Mouse (Mus musculus): ENCODE measurements at regions not wholly inside any gene's neighbourhood (a gene's known extent, or its start where the extent isn't known, plus 50 kb on each side); places are given as distances from the start of the nearest gene placed in this dataset.

DNA sequence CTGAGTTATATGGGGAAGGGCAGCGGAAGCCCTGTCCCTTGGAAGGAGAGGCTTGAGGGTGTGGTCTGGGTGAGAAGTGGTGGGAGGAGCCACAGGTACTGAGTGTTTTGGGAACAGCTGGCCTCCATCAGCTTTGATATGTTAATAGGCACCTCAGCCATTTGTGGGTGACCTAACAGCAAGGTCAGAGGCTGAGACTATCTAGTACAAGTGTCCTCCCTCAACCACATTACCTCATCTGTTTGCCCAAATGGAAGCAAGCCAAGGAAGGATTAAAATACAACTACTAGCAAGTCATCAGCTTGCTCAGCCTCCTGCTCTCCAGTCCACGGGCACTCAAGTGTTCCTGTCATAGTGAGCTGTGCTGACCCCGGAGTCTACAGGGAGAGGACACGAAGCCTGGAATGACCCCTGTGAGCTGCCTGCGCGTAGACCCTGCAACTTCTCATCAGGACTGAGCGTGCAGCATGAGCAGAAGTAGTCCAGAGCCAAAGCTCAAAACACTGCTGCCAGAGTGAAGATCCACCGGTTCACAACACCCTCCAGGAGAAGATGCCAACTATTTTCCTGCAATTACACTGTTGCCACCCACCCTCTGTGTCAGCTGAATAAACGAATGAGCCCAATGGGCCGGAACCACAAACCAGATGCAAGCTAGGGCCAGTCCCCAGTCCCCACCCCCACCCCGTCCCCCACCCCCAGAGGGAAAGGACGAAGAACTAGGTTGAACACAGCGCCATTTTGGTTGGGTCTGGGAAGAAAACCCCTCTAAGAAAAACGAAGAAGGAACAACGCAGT is 239.6 kb downstream of the Qk start:
- no peak for DNase-seq (ENCODE audit: low spot score in 2 of 2)

DNA sequence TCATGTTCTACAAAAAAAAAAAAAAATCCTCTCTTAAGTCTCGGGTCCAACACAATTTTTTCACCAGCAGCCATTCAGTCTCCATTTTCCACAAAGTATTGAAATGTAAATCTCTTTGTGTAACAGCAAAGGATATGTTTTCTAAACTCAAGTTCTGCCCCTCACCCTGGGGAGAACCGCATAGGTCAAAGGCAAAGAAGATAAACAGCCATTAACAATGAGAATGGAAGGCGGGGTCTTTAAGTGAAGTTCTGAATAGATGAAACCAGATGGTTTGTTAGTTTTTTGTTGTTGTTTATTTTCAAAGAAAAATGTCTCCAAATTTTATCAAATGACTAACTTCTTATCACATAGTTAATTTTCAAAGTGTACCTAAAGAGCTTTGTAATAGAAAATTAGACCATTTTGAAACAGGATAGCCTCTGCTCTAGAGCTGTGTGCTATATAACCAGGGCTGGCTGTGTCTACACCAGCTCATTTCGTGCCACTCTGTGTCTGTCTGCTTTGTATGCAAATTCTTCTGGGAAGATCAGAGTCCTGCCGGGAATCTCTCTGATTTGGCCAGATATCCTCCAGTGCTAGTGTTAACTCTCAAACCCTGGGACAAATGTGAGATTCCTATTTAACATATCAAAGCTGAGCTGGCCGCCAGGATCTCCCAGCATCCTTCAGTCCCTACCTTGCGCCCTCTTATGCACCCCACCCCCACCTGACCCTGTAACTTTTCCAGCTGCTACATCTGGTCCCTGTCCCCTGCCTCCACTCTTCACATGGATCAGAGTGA is 240.9 kb downstream of the Qk start:
- no peak for DNase-seq (ENCODE audit: low spot score in 2 of 2)

DNA sequence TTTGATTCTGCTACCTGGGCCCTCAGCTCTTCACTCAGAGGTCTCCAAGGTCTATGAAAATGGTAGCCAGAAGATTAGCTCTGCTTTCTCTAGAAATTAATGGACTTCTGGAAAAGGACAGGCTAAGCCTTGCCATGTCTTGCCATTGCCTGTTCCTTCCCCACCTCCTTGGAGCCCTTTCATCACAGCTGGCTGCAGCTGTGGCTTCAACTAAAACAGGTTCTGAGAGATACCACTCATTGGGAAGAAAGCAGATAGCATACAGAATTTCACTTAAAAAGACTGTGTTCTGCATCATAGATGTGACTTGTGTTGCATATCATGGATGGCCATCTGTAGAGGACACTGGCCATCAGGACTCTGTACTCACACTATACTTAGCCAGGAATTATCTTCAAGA is 246.4 kb downstream of the Qk start:
- no peak for DNase-seq (ENCODE audit: low spot score in 2 of 2)

DNA sequence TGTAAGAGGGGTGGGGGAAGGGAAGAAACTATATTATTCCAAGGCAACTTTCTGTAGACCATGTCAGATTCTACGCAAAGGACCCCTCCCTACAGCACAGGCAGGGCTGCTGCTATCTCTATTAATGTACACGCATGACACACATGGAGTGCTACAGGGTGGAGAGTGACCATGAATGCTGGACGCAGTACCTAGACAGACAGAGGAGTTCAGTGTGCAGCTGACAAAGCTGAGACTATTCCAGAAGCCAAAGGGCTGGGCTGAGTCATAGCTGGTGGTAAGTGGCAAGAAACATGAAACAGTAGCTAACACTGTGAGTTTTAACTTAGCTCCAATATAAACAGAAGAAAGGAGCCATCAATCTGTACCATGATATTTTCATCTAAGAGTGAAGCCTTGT is 250.4 kb downstream of the Qk start:
- no peak for DNase-seq (ENCODE audit: low spot score in 2 of 2)

DNA sequence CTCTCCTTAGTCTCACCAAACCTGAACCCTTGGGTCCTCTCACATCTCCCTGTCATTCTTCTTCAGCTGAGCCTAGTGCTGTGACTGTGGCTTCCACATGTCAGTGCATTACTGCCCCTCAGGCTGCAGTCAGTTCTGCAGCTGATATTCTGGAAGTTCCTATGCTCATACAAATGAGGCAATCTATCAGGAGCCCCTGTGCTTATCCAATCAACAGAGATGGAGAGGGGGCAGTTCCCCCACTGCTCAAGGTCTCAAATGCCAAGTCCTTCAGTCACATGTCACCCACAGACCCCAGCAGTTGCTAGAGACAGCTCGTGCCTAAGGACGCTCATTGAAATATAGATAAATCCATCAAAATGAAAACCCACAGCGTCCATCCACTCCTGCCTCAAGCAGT is 254.5 kb downstream of the Qk start:
- no peak for DNase-seq (ENCODE audit: low spot score in 2 of 2)

DNA sequence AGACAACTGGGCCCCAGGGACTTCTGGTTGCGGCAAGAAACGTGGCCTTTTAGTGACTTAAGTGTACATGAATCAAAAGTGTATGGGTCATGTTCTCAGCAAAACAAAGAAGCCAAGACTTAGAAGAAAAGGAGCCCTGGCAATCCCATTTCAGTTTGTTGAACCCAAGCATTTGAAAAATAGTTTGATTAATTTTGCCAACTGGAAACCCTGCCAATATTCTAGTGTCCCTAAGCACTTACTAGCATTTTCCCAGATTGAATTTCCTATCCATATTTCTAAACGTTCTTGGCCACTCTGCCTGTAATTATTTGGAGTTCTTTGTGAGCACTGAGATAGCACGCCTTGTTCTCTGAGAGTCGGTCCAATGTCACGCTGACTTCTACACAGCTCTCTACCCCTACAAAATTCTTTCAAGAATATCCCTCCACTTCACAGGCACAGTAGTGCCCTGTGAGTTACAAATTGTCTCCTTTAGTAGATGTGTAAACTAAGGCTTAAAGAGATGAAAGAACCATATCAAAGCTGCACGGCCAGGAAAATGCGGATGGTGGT is 257.0 kb downstream of the Qk start:
- no peak for DNase-seq (ENCODE audit: low spot score in 2 of 2)

DNA sequence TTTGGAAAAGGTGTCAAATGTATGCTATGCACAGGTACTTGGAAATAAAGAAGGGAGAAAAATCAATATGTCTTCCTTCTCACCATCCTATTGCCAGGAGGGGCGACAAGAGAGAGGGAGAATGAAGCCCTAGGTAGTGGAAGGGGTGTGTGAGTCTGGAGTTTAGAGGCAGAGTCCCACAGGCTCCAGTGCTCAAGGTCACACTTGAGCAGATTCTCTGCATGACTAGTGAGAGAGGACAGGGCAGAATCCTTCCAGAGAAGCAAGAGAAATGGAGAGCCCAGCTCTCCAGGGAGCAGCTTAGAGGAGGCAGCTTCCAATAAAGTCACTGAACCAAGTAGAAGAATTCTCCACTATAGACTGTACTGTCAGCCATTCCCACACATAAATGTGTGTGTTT is 261.9 kb downstream of the Qk start:
- no peak for DNase-seq (ENCODE audit: low spot score in 2 of 2)

DNA sequence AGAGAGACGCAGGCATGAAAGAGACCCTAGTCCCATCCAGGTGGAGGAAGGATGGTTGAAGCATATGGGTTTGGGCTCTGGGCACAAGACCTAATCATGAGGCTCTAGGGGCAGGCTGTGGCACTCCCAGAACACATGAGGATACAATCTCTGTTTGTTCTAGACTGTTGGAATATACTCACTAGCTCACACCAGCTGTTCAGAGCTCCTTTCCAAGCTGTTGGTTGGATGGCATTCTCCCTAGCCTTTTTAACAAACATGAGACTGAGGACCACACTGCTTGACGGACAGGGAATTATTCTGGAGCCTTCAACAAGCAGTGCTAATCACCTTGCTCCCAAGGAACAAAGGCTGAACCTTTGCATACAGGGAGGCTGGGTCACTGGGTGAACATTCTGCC is 263.6 kb downstream of the Qk start:
- no peak for DNase-seq (ENCODE audit: low spot score in 2 of 2)

DNA sequence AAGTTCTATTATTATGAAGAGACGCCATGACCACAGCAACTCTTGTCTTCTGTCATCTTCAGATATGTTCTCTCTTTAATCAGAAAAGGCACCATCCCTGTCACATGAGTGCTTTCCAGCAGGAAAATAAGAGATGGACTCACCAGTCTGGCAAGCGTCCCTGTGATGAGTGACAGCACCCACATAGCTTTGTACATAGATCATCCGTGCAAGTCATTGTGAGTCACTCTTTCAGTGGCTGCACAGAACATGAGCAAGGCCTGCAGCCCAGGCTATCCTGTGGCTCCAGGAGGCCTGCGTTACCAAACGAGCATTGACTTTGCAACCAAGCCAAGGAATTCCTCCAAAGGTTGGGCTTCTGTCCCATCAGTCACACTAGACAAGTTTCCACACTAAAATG is 265.3 kb downstream of the Qk start:
- DNase-seq (ENCODE audit: low spot score in 2 of 2) = no peak

DNA sequence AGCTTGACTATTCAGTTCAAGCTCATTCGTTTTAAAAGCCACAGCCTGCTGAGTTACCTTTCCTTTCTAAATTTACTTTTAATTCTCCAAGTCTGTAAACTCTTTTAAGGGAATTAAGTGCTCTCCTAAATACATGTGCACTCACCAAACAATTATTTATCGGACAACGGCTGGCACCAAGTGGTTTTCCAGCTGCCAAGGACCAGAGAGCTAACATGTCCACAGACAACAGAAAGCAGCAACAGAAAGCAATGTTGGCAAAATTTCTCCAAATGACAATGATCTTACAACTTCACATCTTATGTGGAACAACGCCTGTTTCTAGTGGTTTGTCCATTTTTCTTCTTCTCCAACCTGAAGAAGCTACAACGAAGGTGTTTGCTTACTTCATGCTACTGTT is 275.3 kb downstream of the Qk start:
- no peak for DNase-seq (ENCODE audit: low spot score in 2 of 2)

DNA sequence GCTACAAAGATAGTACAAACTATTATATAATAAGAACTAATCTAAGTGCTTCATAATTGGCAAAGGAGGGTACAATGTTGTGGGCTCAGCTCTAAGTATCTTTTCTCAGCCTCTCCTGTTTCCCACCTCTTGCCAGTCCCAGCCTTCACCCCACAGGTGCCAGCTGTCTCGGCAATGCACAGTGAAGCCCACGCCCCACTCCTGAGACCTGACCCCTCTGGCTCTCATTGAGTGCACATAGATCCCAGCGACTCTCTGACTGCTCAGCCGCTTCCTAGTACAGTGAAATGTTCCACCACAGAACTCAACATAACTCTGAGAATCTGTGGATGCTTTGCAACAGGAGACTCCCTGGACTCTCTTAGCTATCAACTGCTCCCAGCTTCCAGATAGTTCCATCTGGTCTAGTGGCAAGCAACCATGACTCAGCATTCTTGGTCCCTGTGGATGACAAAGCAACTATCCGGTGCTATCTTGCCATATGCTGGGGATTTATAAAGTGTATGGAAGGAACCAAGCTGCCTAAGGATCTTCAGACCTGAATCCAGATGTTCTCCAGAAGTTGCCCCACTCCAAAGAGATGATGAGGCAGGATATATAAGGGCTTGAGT is 277.5 kb downstream of the Qk start:
- DNase-seq (ENCODE audit: low spot score in 2 of 2) = no peak

DNA sequence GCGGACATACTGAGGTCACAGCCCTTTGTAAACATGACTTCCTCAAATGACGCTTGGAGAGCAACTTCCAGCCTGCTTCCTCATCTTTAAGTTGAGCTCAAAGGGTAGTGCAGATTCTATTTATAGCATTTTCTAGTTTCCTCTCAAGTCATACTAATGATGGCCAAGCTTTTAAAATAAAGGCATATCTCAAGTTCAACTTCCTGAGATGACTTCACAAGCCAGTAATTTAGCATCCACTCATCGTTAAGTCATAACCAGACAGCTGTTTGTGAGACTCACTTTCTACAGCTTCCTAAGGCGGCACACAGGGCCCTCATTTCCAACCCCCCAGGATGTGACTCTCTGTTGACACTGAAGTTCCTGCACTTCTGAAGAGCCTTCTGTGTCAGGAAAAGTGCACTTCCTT is 278.7 kb downstream of the Qk start:
- no peak for DNase-seq (ENCODE audit: low spot score in 2 of 2)

DNA sequence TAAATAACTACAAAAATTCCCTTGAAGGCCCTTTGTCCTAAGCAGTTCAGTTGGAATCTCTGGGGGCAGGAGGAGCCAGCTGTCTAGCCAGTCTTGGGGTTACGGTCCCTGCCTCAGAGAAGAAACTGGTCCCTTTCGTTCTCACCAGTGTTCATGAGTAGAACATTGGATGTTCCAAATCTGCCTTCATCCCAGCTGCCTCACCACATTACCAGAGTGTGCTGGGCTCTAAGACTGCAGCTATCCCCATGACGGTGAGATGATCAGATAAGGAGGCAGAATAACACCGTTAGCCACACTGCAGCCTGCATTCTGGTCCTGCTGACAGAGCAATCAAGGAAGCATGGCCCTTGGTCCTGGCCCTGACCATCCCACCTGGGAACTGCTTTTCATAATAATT is 279.3 kb downstream of the Qk start:
- DNase-seq (ENCODE audit: low spot score in 2 of 2) = no peak

DNA sequence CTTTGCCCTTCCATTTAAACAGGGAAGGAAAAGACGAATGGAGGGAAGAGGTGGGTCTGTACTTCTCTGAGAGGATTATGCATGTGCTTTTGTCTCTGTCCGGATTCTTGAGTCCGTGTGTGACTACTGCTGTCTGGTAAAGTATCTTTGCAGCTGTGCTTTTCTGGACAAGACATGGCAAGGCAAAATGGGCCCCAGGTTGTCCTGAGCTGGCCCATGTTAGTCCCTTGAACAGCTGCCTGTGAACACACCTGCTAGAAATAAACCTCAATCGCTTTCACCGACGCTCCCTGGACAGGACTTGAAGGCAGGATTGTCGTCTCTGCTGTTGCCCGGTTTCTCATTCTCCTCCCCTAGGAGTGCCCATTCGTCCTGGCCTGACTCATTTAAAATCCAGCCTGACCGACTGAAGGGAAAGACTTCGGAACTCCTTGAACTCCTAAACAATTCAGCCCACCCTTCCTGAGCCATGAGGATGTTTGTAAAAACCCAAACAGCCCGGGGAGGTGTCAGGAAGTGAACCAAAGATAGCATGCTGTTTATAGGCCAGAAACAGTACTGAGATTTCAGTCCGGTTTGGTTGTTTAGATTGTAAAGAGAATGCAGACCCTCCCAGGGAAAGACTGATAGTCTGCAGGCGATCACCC is 281.7 kb downstream of the Qk start:
- DNase-seq (ENCODE audit: low spot score in 2 of 2) = no peak

DNA sequence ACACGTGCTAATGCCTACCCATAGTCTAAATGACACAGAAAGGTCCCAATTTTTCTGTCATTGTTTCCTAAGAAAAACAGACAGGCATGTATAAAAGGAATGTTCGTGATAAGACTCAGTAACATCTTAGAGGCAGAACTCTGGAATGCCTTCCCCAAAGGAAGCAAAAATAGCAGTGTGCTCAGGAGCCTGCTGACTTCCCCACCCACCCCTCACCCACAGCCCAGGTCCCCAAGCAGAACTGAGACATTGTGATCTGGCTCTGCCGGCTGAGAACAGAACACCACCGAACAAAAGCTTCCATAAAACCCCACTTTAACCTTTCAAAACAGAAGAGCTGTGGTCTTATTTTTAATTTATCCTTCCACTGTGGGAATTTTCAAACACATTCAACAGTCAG is 286.1 kb downstream of the Qk start:
- no peak for DNase-seq (ENCODE audit: low spot score in 2 of 2)

DNA sequence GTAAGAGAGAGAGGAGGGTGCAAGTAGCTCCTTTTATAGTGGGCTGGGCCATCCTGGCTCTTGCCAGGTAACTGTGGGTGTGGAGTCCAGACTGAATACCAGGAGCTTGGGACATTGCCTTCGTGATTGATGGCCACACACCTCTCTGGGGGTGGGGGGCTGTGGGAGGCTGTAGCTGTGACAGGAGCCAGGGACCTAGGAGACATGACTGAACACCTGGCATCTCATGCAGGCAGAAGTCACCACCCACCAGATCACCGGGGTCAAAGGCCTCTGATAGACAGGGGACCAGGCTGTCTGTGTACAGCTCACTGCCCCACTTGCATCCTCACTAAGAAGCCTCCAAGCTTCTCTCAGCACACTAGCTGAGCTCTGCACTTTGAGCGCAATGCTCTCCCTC is 288.6 kb downstream of the Qk start:
- no peak for DNase-seq (ENCODE audit: low spot score in 2 of 2)

DNA sequence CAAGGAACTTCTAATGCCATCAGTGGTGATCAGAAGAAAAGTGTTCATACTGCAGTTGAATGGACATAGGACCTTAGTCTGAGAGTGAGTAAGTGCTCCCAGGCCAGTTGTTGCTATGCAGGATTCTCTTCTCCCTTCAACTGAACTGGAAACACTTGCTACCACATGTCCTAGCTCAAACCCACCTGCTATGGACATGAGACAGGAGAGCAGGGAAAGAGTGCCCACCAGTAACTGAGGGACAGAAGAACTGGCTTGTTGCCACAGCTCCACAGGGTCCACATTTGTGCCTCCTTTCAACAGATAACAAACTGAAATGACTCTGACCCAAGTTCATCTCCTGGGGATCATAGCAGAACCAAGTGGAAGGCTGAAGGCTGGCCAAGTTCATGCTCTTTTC is 292.9 kb downstream of the Qk start:
- no peak for DNase-seq (ENCODE audit: low spot score in 2 of 2)

DNA sequence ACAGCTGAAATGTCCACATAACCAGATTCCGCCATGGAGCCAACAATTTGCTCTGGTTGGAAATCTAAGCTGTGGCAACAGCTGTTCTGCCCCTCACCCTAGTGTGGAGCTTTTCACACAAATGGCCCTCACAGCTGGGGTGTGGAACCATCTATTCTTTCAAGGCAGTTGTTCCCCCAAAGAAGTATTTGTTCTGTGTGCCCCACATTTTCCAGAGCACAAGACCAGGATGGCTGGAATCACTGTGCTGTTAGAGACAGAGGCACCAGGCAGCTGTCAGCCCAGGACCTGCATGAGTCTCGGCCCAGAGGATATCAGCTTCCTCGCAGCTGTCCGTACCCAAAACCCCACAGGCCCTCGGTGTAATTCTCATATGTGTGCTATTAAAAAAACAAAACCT is 294.4 kb downstream of the Qk start:
- no peak for DNase-seq (ENCODE audit: low spot score in 2 of 2)

DNA sequence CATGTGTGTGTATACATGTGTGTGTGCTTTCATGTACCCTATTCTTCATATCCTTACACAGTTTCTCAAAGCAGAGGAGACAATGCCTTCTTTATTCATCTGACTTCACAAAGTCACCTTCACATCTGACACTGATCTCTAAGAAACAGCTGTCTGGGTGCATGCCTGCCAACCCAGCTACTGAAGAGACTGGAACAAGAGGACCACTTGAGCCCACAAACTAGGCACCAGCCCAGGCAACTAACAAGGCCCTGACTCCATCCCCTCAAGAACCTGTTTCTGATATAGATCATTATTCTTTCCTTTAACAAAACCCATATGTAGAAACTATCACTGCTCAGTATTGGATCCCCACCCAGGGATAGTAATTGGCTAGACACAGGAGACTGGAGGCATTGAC is 295.3 kb downstream of the Qk start:
- DNase-seq (ENCODE audit: low spot score in 2 of 2) = no peak

DNA sequence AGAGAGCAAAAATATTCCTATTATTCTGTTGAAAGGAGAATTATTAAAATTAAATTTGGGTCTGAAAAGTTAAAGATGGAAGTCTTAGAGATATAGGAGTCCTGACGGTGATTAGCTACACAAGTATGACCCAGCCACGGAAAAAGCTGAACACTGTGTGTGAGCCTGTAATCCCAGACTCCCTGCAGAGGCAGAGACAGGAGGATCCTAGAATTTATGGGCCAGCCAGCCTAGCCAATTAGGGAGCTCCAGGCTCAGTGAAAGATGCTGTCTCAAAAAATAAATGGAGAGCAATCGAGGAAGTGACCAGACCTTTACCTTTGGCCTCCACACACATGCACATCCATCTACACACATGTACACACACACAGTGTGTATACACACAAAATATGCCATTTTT is 307.5 kb downstream of the Qk start:
- DNase-seq (ENCODE audit: low spot score in 2 of 2) = no peak

DNA sequence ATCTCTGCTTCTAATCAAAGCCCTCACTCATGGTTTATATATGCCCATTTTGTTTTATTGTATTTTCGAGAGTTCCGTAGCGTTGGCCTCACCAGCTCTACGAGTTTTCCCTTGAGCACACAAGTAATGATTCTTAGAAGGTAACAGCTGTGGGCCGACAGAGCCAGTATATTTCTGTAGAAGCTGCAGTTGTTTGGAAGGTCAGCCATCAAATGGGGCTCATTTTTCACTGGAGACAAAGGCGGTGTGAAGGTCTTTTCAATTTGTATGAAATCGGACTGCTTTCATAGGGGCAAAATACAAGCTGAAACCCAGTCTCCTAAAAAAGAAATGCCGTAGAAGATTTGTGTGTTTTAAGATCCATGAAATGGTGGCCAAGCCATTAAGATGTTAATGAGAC is 307.9 kb downstream of the Qk start:
- DNase-seq (ENCODE audit: low spot score in 2 of 2) = no peak

DNA sequence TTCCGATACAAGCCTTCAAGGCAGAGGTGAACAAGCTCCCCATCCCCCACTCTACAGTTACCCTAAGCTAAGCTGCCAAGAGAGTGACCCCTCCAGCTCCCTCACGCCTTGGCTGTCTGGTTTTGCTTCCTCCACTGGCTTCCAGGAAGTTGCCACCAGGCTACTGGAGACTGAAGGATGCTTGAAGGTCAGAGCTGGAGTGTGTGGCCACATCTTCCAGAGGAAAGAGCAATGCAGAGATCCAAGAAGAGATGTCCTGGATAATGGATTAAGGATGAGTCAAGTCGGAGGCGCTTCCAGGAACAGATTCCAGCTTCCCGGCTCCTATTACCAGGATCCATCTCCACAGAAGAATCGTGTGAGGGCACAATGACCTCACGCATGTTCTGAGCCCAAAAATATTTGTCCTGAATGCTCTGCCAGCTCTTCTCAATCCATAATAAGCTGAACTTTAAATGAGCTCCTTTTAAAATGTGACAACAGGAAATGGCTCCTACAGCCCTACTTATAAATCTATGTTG is 318.5 kb downstream of the Qk start:
- DNase-seq (ENCODE audit: low spot score in 2 of 2) = no peak
